Mouse (Mus musculus) spleen, adult 2 months (tissue): ENCODE results near the gene Prkca.

Experiments
- CTCF ChIP-seq: fragments of 200-500 bp; IDR thresholded peaks from 2 replicates; pipeline ENCODE4 v1.5.1; 2011; ENCODE audit warnings: mild to moderate bottlenecking, inconsistent platforms; ENCODE audit not compliant: insufficient read depth, insufficient read length, insufficient replicate concordance; ENCODE audit errors: extremely low read depth
- POLR2A ChIP-seq: fragments of 200-500 bp; IDR thresholded peaks from 2 replicates; pipeline ENCODE4 v1.6.1; 2011; ENCODE audit warnings: low read depth, low read length, inconsistent platforms

DNA sequence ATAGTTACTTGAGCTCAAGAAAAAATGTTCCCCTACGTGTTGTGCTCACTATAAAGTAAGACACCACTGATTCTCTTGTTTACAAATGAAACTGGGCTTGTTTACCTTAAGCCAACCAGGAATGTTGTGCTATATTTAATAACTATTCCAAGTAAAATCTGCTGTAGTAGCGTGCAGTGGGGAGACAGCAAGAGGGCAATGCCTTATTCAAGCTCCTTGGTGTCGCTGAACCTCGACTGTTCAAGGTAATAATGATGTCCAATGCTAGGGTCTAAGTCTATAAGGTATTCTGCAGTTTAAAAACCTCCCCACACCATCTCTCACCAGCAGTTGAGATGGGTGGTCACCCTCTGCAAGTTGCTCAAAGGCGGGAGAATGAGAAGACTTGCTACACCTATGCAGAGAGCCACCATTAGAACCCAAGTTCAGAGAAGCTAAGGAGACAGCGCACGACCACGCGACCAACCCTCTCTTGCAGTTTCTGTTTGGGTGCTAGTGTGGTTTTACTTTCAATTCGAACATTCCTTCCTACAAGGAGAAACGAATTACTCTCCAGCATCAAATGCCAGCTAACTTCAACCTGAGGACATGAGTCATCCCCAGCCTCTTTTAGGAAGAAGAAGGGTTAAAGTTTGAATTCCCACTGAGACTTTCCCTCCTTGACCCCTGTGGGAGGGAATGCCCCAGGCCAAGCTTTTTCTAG lies 129.1 kb downstream of the Prkca start:
- TF ChIP-seq CTCF = no peak
- no peak for TF ChIP-seq POLR2A
